Mouse (Mus musculus): ENCODE measurements around the gene Mon2.

DNA sequence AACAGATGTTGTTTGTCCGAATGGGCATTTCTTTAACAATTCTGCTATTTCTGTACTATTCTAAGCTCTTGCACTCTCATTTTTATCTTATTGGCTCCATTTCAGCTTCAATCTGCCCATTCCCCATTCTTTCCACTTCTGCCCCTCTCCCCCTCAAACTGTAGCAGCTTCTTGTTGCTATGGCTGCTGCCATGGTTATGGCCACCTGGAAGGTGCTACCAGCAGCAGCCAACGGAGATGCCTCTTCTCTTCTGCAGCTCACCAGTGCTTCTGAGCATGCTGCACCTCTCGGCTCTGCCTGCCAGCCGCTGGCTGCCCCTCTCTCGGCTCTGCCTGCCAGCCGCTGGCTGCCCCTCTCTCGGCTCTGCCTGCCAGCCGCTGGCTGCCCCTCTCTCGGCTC, 8.0 kb upstream of the Mon2 start:
- no peak for TF ChIP-seq CTCF (IDR thresholded peaks at IDR 0.05; ENCODE audit: extremely low read depth, insufficient read depth, low read length)
- no peak for TF ChIP-seq POLR2A (IDR thresholded peaks at IDR 0.05; ENCODE audit: extremely low read depth, insufficient read depth, low read length)
